Mouse (Mus musculus) layer of hippocampus, adult 2 months (tissue): Measurements from ENCODE around the gene Pja2. TPM values are rescaled to one million over a fixed set of nuclear protein-coding genes. Genes with fewer than 3 reads are reported as not detected.
"Not testable (repeated sequence)": the region's sequence is repeated elsewhere in the genome, so short reads cannot be mapped to it uniquely, and the experiment has no call there.

Source experiments
- DNase-seq, 2 experiments: peaks; one replicate each; pipeline ENCODE4 v3.0.0; 2022; ENCODE audit warnings: low spot score in 2 of 2
- H3K27ac ChIP-seq: fragments of 200-600 bp; 2 replicates; pipeline ENCODE4 v1.8.1; 2022
- H3K4me3 ChIP-seq: fragments of 200-600 bp; 2 replicates; pipeline ENCODE4 v1.8.1; 2022; ENCODE audit warnings: mild to moderate bottlenecking
- CTCF ChIP-seq: fragments of 200-600 bp; conservative IDR thresholded peaks from 2 replicates; pipeline ENCODE4 v1.8.1; 2022; ENCODE audit warnings: antibody characterized with exemption, mild to moderate bottlenecking, moderate library complexity
- microRNA-seq, 2 experiments: library from miRNA; unstranded; fragments of <30 nt; microRNA quantifications; one replicate each; pipeline ENCODE4 v1.2.0; 2021
- total RNA-seq, 2 experiments: library from RNA; stranded (reverse); gene quantifications; 2 replicates each; pipeline ENCODE4 v1.2.3; 2021

Pja2 gene
- total RNA-seq, 2 experiments from 2014 or later = 444 to 450 TPM

- DNase-seq = no peak
- Histone ChIP-seq H3K4me3 (no peak overlapping the region), H3K27ac (no peak overlapping the region)
- TF ChIP-seq CTCF = no peak
Observed at GRCm38 (mm10) chr17:64274341-64275105, 57.2 kb downstream of the Pja2 start.

- no peak for DNase-seq
- Histone ChIP-seq H3K4me3 (no peak overlapping the region), H3K27ac (no peak overlapping the region)
- no peak for TF ChIP-seq CTCF
Observed at GRCm38 (mm10) chr17:64260571-64260970, 71.1 kb downstream of the Pja2 start.

GRCm38 (mm10) chr17:64248246-64248645 is 83.5 kb downstream of the Pja2 start:
- Histone ChIP-seq H3K4me3 (no peak overlapping the region), H3K27ac (no peak overlapping the region)
- DNase-seq = no peak
- TF ChIP-seq CTCF = no peak

GRCm38 (mm10) chr17:64242898-64243297 is 88.8 kb downstream of the Pja2 start:
- no peak for TF ChIP-seq CTCF
- H3K4me3 ChIP-seq = no peak overlapping the region
- H3K27ac ChIP-seq = no peak overlapping the region
- DNase-seq = no peak

GRCm38 (mm10) chr17:64242310-64242859 is 89.3 kb downstream of the Pja2 start:
- no peak overlapping the region for H3K4me3 ChIP-seq
- no peak overlapping the region for H3K27ac ChIP-seq
- no peak for TF ChIP-seq CTCF
- no peak for DNase-seq

- Histone ChIP-seq H3K27ac (no peak overlapping the region), H3K4me3 (no peak overlapping the region)
- TF ChIP-seq CTCF = no peak
- DNase-seq = peak; percentile 17 to 26
Observed at GRCm38 (mm10) chr17:64241544-64242292, 90.0 kb downstream of the Pja2 start.

GRCm38 (mm10) chr17:64232134-64232533 is 99.6 kb downstream of the Pja2 start:
- H3K27ac ChIP-seq = no peak overlapping the region
- no peak overlapping the region for H3K4me3 ChIP-seq
- TF ChIP-seq CTCF = peak; percentile 64
- no peak for DNase-seq

- H3K4me3 ChIP-seq, DNase-seq, H3K27ac ChIP-seq: not testable (repeated sequence)
Observed at GRCm38 (mm10) chr17:64231637-64232036, 100.1 kb downstream of the Pja2 start.

GRCm38 (mm10) chr17:64231172-64231571 is 100.5 kb downstream of the Pja2 start:
- TF ChIP-seq CTCF = peak; percentile 70
- Histone ChIP-seq H3K4me3 (no peak overlapping the region), H3K27ac (no peak overlapping the region)
- DNase-seq = no peak

Small RNAs within 50 kb of the gene (microRNA-seq; reads per million reads assigned to microRNA genes)
- gene Gm24194 = 0 reads per million in 2 experiments
